Mouse (Mus musculus) G1E (cell line): Measurements from ENCODE around the gene Pcca. TPM values are rescaled to one million over a fixed set of nuclear protein-coding genes. Genes with fewer than 3 reads are reported as not detected.
"Not testable (repeated sequence)": the region's sequence is repeated elsewhere in the genome, so short reads cannot be mapped to it uniquely, and the experiment has no call there.

Experiments used
- ATAC-seq: 2 replicates; pipeline ENCODE4 v1.8.0; 2016; ENCODE audit warnings: mild to moderate bottlenecking; ENCODE audit not compliant: insufficient number of reproducible peaks, poor library complexity, low FRiP score, severe bottlenecking; ENCODE audit errors: extremely low read depth
- DNase-seq: peaks from one replicate; pipeline ENCODE4 v3.0.0; 2012; ENCODE audit warnings: low spot score
- H3K27me3 ChIP-seq: 2 replicates; pipeline ENCODE4 v1.6.1; 2012; ENCODE audit warnings: mild to moderate bottlenecking, low read length, inconsistent platforms; ENCODE audit not compliant: insufficient read depth
- H3K36me3 ChIP-seq: replicated peaks from 2 replicates; pipeline ENCODE3; 2012; ENCODE audit warnings: mild to moderate bottlenecking, inconsistent platforms
- H3K4me1 ChIP-seq: 2 replicates; pipeline ENCODE4 v1.6.1; 2012; ENCODE audit warnings: low read depth, low read length, inconsistent platforms, mixed read lengths; ENCODE audit not compliant: insufficient read depth
- H3K4me3 ChIP-seq: 2 replicates; pipeline ENCODE4 v1.5.1; 2012; ENCODE audit warnings: low read depth, mild to moderate bottlenecking, inconsistent platforms, low read length, moderate library complexity, mixed read lengths
- H3K9me3 ChIP-seq: replicated peaks from 2 replicates; pipeline ENCODE4 v1.6.1; 2012; ENCODE audit warnings: inconsistent platforms
- CTCF ChIP-seq: IDR thresholded peaks from 2 replicates; pipeline ENCODE4 v1.5.1; 2012; ENCODE audit warnings: low read depth, low read length, inconsistent platforms, mixed read lengths
- GATA1 ChIP-seq: IDR thresholded peaks from 2 replicates; pipeline ENCODE4 v1.6.1; 2012; ENCODE audit warnings: borderline replicate concordance, low read length, inconsistent platforms, mixed read lengths
- GATA2 ChIP-seq: IDR thresholded peaks from 2 replicates; pipeline ENCODE4 v1.6.1; 2012; ENCODE audit warnings: low read depth, low read length, inconsistent platforms, borderline replicate concordance
- POLR2AphosphoS5 ChIP-seq: IDR thresholded peaks from 2 replicates; pipeline ENCODE4 v1.6.1; 2012; ENCODE audit warnings: low read depth, low read length, inconsistent platforms; ENCODE audit not compliant: insufficient replicate concordance
- TAL1 ChIP-seq: conservative IDR thresholded peaks from 2 replicates; pipeline ENCODE4 v1.6.1; 2012; ENCODE audit warnings: low read depth, low read length, inconsistent platforms, mixed read lengths
- polyA plus RNA-seq: library from polyadenylated mRNA; stranded (reverse); fragments of >175 nt; gene quantifications from 2 replicates; pipeline ENCODE4 v1.2.3, GENCODE M21; 2012
- total RNA-seq, 2 experiments: library from RNA; stranded (forward) in 1 of 2; stranded (reverse) in 1 of 2; fragments of 200-1000 nt in 1 of 2; fragments of >200 nt in 1 of 2; fragmentation: Nextera tagmentation in 1 of 2; gene quantifications; 2 replicates each; pipeline ENCODE4 v1.2.3; 2014 to 2017

The Pcca gene
- total and polyA plus RNA-seq, 3 experiments, result 15.3 to 67.0 (median 65.8) TPM

GRCm38 (mm10) chr14:122582057-122582456 lies 47.9 kb downstream of the Pcca start:
- DNase-seq, result no peak
- TF ChIP-seq TAL1, result no peak
- no peak for TF ChIP-seq CTCF
- no peak for TF ChIP-seq POLR2AphosphoS5
- no peak for TF ChIP-seq GATA2
- TF ChIP-seq GATA1, result no peak
- Histone ChIP-seq H3K4me1 (no peaks in the 10 kb centered on the region), H3K9me3 (peaks cover 5% of the 10 kb centered on the region), H3K27me3 (no peaks in the 10 kb centered on the region), H3K4me3 (no peak overlapping the region), H3K36me3 (peaks cover 18% of the 10 kb centered on the region)
- ATAC-seq, result no peak

- DNase-seq (no peak), ATAC-seq (no peak)
- Histone ChIP-seq H3K27me3 (no peaks in the 10 kb centered on the region), H3K4me1 (no peaks in the 10 kb centered on the region), H3K36me3 (peaks cover 18% of the 10 kb centered on the region), H3K9me3 (peaks cover 3% of the 10 kb centered on the region), H3K4me3 (no peak overlapping the region)
- TF ChIP-seq GATA1 (no peak), GATA2 (no peak), TAL1 (no peak), POLR2AphosphoS5 (no peak), CTCF (no peak)
Observed at GRCm38 (mm10) chr14:122582491-122583077, 48.5 kb downstream of the Pcca start.

- DNase-seq, ATAC-seq, H3K4me3 ChIP-seq, H3K4me1 ChIP-seq, H3K9me3 ChIP-seq, H3K27me3 ChIP-seq: not testable (repeated sequence)
- H3K36me3 ChIP-seq, result peaks cover 12% of the 10 kb centered on the region
Observed at GRCm38 (mm10) chr14:122584087-122584486, 50.0 kb downstream of the Pcca start.

- ATAC-seq (no peak), DNase-seq (no peak)
- H3K4me3 ChIP-seq, result no peak overlapping the region
- TF ChIP-seq TAL1 (no peak), GATA2 (no peak), CTCF (no peak), GATA1 (no peak), POLR2AphosphoS5 (no peak)
- no peaks in the 10 kb centered on the region for H3K9me3 ChIP-seq
- H3K36me3 ChIP-seq, result peaks cover 14% of the 10 kb centered on the region
- no peaks in the 10 kb centered on the region for H3K4me1 ChIP-seq
- no peaks in the 10 kb centered on the region for H3K27me3 ChIP-seq
Observed at GRCm38 (mm10) chr14:122586942-122587341, 52.8 kb downstream of the Pcca start.

GRCm38 (mm10) chr14:122597534-122597933 lies 63.4 kb downstream of the Pcca start:
- H3K4me1 ChIP-seq, result peaks cover 4% of the 10 kb centered on the region
- H3K27me3 ChIP-seq, result no peaks in the 10 kb centered on the region
- no peak for TF ChIP-seq TAL1
- H3K36me3 ChIP-seq, result peaks cover 15% of the 10 kb centered on the region
- ATAC-seq (no peak), DNase-seq (no peak)
- H3K9me3 ChIP-seq, result no peaks in the 10 kb centered on the region
- H3K4me3 ChIP-seq, result no peak overlapping the region

GRCm38 (mm10) chr14:122598802-122599201 lies 64.7 kb downstream of the Pcca start:
- DNase-seq (no peak), ATAC-seq (no peak)
- no peak for TF ChIP-seq TAL1
- TF ChIP-seq GATA1, result no peak
- no peak for TF ChIP-seq GATA2

GRCm38 (mm10) chr14:122599839-122600238 lies 65.7 kb downstream of the Pcca start:
- Histone ChIP-seq H3K9me3 (no peaks in the 10 kb centered on the region), H3K36me3 (peaks cover 15% of the 10 kb centered on the region), H3K4me1 (peaks cover 4% of the 10 kb centered on the region), H3K27me3 (no peaks in the 10 kb centered on the region), H3K4me3 (no peak overlapping the region)
- DNase-seq (no peak), ATAC-seq (no peak)
- TF ChIP-seq CTCF, result no peak
- TF ChIP-seq POLR2AphosphoS5, result no peak
- no peak for TF ChIP-seq GATA1
- TF ChIP-seq GATA2, result no peak
- TF ChIP-seq TAL1, result no peak

More at GRCm38 (mm10) chr14:122598802-122599201, 64.7 kb downstream of the Pcca start:
- Histone ChIP-seq H3K27me3 (no peaks in the 10 kb centered on the region), H3K9me3 (no peaks in the 10 kb centered on the region), H3K36me3 (peaks cover 15% of the 10 kb centered on the region), H3K4me1 (peaks cover 4% of the 10 kb centered on the region), H3K4me3 (no peak overlapping the region)
